In genomic region chr14:76432816-76433215, GRCm38 (mm10) we compare ENCODE assay signal across 19 mouse cellular contexts. TPM values are rescaled to one million over a fixed set of nuclear protein-coding genes. Genes with fewer than 3 reads are reported as not detected.
DNase-seq lines count a peak whose midpoint lies in the region; ATAC-seq lines count a peak whose summit lies in the region.
"Had no signal": no experiment of that assay in that cellular context is flagged by ENCODE, and none has a peak within 500 bp of the region (broad histone marks: within the 10 kb centered on the region; RNA-seq: fewer than 3 reads in every experiment).

No protein-coding gene starts in this region.

- intact Hi-C loops in heart, postnatal 10 days (cut with DNase I): no loop called here

- no peak overlapping the region for H3K4me2 ChIP-seq in forebrain, embryonic 13.5 days
- H3K4me2 ChIP-seq in forebrain, embryonic 14.5 days (ENCODE audit: low read length): no peak overlapping the region
- no peak overlapping the region for H3K4me2 ChIP-seq in forebrain, embryonic 16.5 days (ENCODE audit: low read length)
- H3K4me2 ChIP-seq in forebrain, embryonic 11.5 days (ENCODE audit: low read depth, low read length, severe bottlenecking): no peak overlapping the region
- H3K4me2 ChIP-seq: embryonic facial prominence, embryonic 12.5 days had no signal

- H3K36me3 ChIP-seq in forebrain, embryonic 13.5 days (ENCODE audit: poor library complexity, severe bottlenecking): peaks cover 65% of the 10 kb centered on the region
- H3K36me3 ChIP-seq in forebrain, embryonic 14.5 days (ENCODE audit: control insufficient read depth, insufficient read depth, low read length): peaks cover 46% of the 10 kb centered on the region
- peaks cover 14% of the 10 kb centered on the region for H3K36me3 ChIP-seq in forebrain, embryonic 16.5 days (ENCODE audit: control insufficient read depth, insufficient read depth)
- H3K36me3 ChIP-seq in forebrain, embryonic 11.5 days (ENCODE audit: control insufficient read depth, insufficient read depth, low read length): no peaks in the 10 kb centered on the region; the same call in none of the 2 replicates
- H3K36me3 ChIP-seq: G1E had no signal

- WGBS in forebrain, embryonic 13.5 days: 89% methylated on average over 8 of the region's 8 CpGs
- 79% methylated on average over 8 of the region's 8 CpGs for WGBS in forebrain, embryonic 14.5 days
- 69% methylated on average over 8 of the region's 8 CpGs for WGBS in forebrain, embryonic 16.5 days
- WGBS in forebrain, embryonic 11.5 days: 95% methylated on average over 8 of the region's 8 CpGs

- no peak overlapping the region for H3K4me3 ChIP-seq in forebrain, embryonic 13.5 days
- H3K4me3 ChIP-seq in forebrain, embryonic 14.5 days (ENCODE audit: low read depth, low read length): no peak overlapping the region
- H3K4me3 ChIP-seq in forebrain, embryonic 16.5 days (replicated peaks; ENCODE audit: low read length): no peak overlapping the region
- no peak overlapping the region for H3K4me3 ChIP-seq in forebrain, embryonic 11.5 days (ENCODE audit: low read depth, low read length)
- H3K4me3 ChIP-seq: embryonic facial prominence, embryonic 10.5 days; embryonic facial prominence, embryonic 12.5 days had no signal

- ATAC-seq in forebrain, embryonic 13.5 days: peak; percentile 65; the same call in 1 of the 2 replicates
- no peak for ATAC-seq in forebrain, embryonic 14.5 days
- ATAC-seq in forebrain, embryonic 16.5 days: no peak
- no peak for ATAC-seq in forebrain, embryonic 11.5 days (replicated peaks; ENCODE audit: low FRiP score)
- ATAC-seq: activated CD4-positive, CD25-positive, alpha-beta regulatory T cell, adult 4 months; CD4-positive, CD25-positive, alpha-beta regulatory T cell, adult 4 months; Patski had no signal

- H3K27ac ChIP-seq in forebrain, embryonic 13.5 days: peak overlapping the region; percentile 59; the same call in 1 of the 2 replicates
- H3K27ac ChIP-seq in forebrain, embryonic 14.5 days (ENCODE audit: low read depth, low read length): no peak overlapping the region; the same call in 1 of the 2 replicates
- H3K27ac ChIP-seq in forebrain, embryonic 16.5 days (ENCODE audit: low read length): peak overlapping the region; percentile 76
- H3K27ac ChIP-seq in forebrain, embryonic 11.5 days (ENCODE audit: low read depth, low read length): no peak overlapping the region
- H3K27ac ChIP-seq: embryonic facial prominence, embryonic 10.5 days; embryonic facial prominence, embryonic 12.5 days had no signal

- no peak overlapping the region for H3K9ac ChIP-seq in forebrain, embryonic 13.5 days
- H3K9ac ChIP-seq in forebrain, embryonic 14.5 days (ENCODE audit: low read length): no peak overlapping the region
- H3K9ac ChIP-seq in forebrain, embryonic 16.5 days (replicated peaks; ENCODE audit: low read depth, low read length): no peak overlapping the region
- H3K9ac ChIP-seq in forebrain, embryonic 11.5 days (ENCODE audit: low read length): no peak overlapping the region
- H3K9ac ChIP-seq: embryonic facial prominence, embryonic 12.5 days; forebrain, postnatal 0 days had no signal

- DNase-seq in forebrain, embryonic 14.5 days (ENCODE audit: low spot score): no peak
- DNase-seq in forebrain, embryonic 11.5 days (ENCODE audit: low spot score): no peak
- DNase-seq in heart, adult 11 months: peak; percentile 70
- DNase-seq in heart, postnatal 10 days: no peak
- DNase-seq: adrenal gland, adult 8-10 months; adrenal gland, postnatal 14 days; adrenal gland, postnatal 36 days; B cell, adult 2 months; cerebellum, adult 11-12 months had no signal

- H3K27me3 ChIP-seq in forebrain, embryonic 13.5 days: no peaks in the 10 kb centered on the region
- H3K27me3 ChIP-seq in forebrain, embryonic 14.5 days (replicated peaks; ENCODE audit: control insufficient read depth, insufficient read depth, low read length): no peaks in the 10 kb centered on the region
- H3K27me3 ChIP-seq in forebrain, embryonic 16.5 days (replicated peaks; ENCODE audit: control insufficient read depth, insufficient read depth, low read length): no peaks in the 10 kb centered on the region
- H3K27me3 ChIP-seq in forebrain, embryonic 11.5 days (ENCODE audit: control insufficient read depth, insufficient read depth, low read length): no peaks in the 10 kb centered on the region
- H3K27me3 ChIP-seq: CH12.LX; embryonic facial prominence, embryonic 12.5 days; Patski had no signal

- peaks cover 31% of the 10 kb centered on the region for H3K4me1 ChIP-seq in forebrain, embryonic 13.5 days
- 0 out of 2 replicates have a peak, but pooled peaks cover 3% of the 10 kb centered on the region for H3K4me1 ChIP-seq in forebrain, embryonic 14.5 days (ENCODE audit: control insufficient read depth, insufficient read depth, low read length)
- peaks cover 27% of the 10 kb centered on the region for H3K4me1 ChIP-seq in forebrain, embryonic 16.5 days (replicated peaks; ENCODE audit: control insufficient read depth, insufficient read depth, low read length)
- no peaks in the 10 kb centered on the region for H3K4me1 ChIP-seq in forebrain, embryonic 11.5 days (replicated peaks; ENCODE audit: control insufficient read depth, insufficient read depth, low read length)
- H3K4me1 ChIP-seq: embryonic facial prominence, embryonic 10.5 days; embryonic facial prominence, embryonic 12.5 days had no signal

- H3K9me3 ChIP-seq in forebrain, embryonic 13.5 days (replicated peaks): no peaks in the 10 kb centered on the region
- no peaks in the 10 kb centered on the region for H3K9me3 ChIP-seq in forebrain, embryonic 14.5 days (replicated peaks; ENCODE audit: control insufficient read depth, low read length)
- H3K9me3 ChIP-seq in forebrain, embryonic 16.5 days (ENCODE audit: control insufficient read depth, low read length): no peaks in the 10 kb centered on the region
- no peaks in the 10 kb centered on the region for H3K9me3 ChIP-seq in forebrain, embryonic 11.5 days (ENCODE audit: control insufficient read depth, low read length)
- H3K9me3 ChIP-seq: embryonic facial prominence, embryonic 10.5 days; embryonic facial prominence, embryonic 12.5 days had no signal

RNA-seq across cellular contexts. Expression of gene Tsc22d1, which starts 18.1 kb away (rescaled TPM):
- polyA plus RNA-seq in forebrain, embryonic 13.5 days (2015; fragmentation: Nextera tagmentation; extraction: Ambion mirVana): 475 and 490 TPM in 2 replicates
- 854 and 922 TPM in 2 replicates for polyA plus RNA-seq in forebrain, embryonic 14.5 days (2014; fragmentation: Nextera tagmentation; extraction: Ambion mirVana)
- polyA plus RNA-seq in forebrain, embryonic 16.5 days (2015; fragmentation: Nextera tagmentation; extraction: Ambion mirVana): 749 and 886 TPM in 2 replicates
- polyA plus RNA-seq in forebrain, embryonic 11.5 days (2014; fragmentation: Nextera tagmentation; extraction: Ambion mirVana): 484 and 510 TPM in 2 replicates
- total RNA-seq in heart, postnatal 10 days (2021): 100 to 1,000 TPM; 366 to 428 TPM

Comparison
In these comparisons a context has a peak if more than half of its experiments do, and no peak if none do; other contexts are left out.
1. H3K27ac ChIP-seq: peak in forebrain, embryonic 13.5 days (single experiment) and forebrain, embryonic 16.5 days (single experiment); none in forebrain, embryonic 14.5 days (single experiment) and forebrain, embryonic 11.5 days (single experiment).